Mouse (Mus musculus) liver, embryonic 14.5 days (tissue): Measurements from ENCODE around the gene Tssk6.

ENCODE experiments used
- CTCF ChIP-seq: IDR thresholded peaks from 2 replicates; pipeline ENCODE4 v1.5.1; 2016; ENCODE audit warnings: antibody characterized with exemption, low read depth, control low read depth
- EP300 ChIP-seq: IDR thresholded peaks from 2 replicates; pipeline ENCODE4 v1.6.1; 2016; ENCODE audit warnings: antibody characterized with exemption, low read depth

GRCm38 (mm10) chr8:69915748-69916147, 13.8 kb downstream of the Tssk6 start:
- no peak for TF ChIP-seq CTCF
- no peak for TF ChIP-seq EP300
